Mouse (Mus musculus) embryonic fibroblast, embryonic 13.5 days (primary cell): ENCODE data around the gene Reg3g.

ENCODE experiments used
- CTCF ChIP-seq: IDR thresholded peaks from 2 replicates; pipeline ENCODE4 v1.5.1; 2011; ENCODE audit warnings: mild to moderate bottlenecking, control low read depth, low read length, moderate library complexity, borderline replicate concordance; ENCODE audit not compliant: insufficient read depth
- POLR2A ChIP-seq: IDR thresholded peaks from 2 replicates; pipeline ENCODE4 v1.6.1; 2011; ENCODE audit warnings: low read depth, mild to moderate bottlenecking, control low read depth, low read length, moderate library complexity

- TF ChIP-seq CTCF (no peak), POLR2A (no peak)
Measured at GRCm38 (mm10) chr6:78452804-78453203, 15.9 kb downstream of the Reg3g start.
